Mouse (Mus musculus) spleen, adult 18-20 months (tissue): ENCODE results near the gene Mapk11.

Experiments used
- DNase-seq, 2 experiments: peaks; one replicate each; pipeline ENCODE4 v3.0.0; 2022; ENCODE audit warnings: mixed read lengths in 2 of 2

Gene Mapk11

GRCm38 (mm10) chr15:89140659-89141252 lies 8.7 kb downstream of the Mapk11 start, which contains the start of gene Mapk12:
Gene Mapk12, minus strand, starts transcription at chr15:89140703.
- DNase-seq: peak in 1 of 2 experiments; percentile 45

- DNase-seq: peak in 1 of 2 experiments; percentile 49
Observed at GRCm38 (mm10) chr15:89140048-89140658, 9.3 kb downstream of the Mapk11 start.

GRCm38 (mm10) chr15:89138531-89138930 lies 10.9 kb downstream of the Mapk11 start:
- DNase-seq: no peak

GRCm38 (mm10) chr15:89138046-89138405 lies 11.4 kb downstream of the Mapk11 start:
- DNase-seq: no peak

GRCm38 (mm10) chr15:89137378-89138045 lies 11.9 kb downstream of the Mapk11 start:
- no peak for DNase-seq

- DNase-seq: no peak
Observed at GRCm38 (mm10) chr15:89136461-89137155, 12.8 kb downstream of the Mapk11 start.

GRCm38 (mm10) chr15:89131316-89131715 lies 18.1 kb downstream of the Mapk11 start:
- peak; percentile 59 to 69 for DNase-seq

GRCm38 (mm10) chr15:89130245-89130644 lies 19.2 kb downstream of the Mapk11 start:
- no peak for DNase-seq

- DNase-seq: peak; percentile 83 to 86
Observed at GRCm38 (mm10) chr15:89128382-89129350, 20.8 kb downstream of the Mapk11 start, which contains the start of gene Hdac10. Gene Hdac10, minus strand, starts transcription at chr15:89128700.

- no peak for DNase-seq
Observed at GRCm38 (mm10) chr15:89127364-89127940, 22.0 kb downstream of the Mapk11 start.

GRCm38 (mm10) chr15:89126622-89127021 lies 22.8 kb downstream of the Mapk11 start:
- no peak for DNase-seq

GRCm38 (mm10) chr15:89125351-89125750 lies 24.1 kb downstream of the Mapk11 start:
- no peak for DNase-seq

GRCm38 (mm10) chr15:89124312-89124711 lies 25.1 kb downstream of the Mapk11 start:
- no peak for DNase-seq

- DNase-seq: no peak
Observed at GRCm38 (mm10) chr15:89123595-89123994, 25.8 kb downstream of the Mapk11 start.

GRCm38 (mm10) chr15:89122649-89123366 lies 26.6 kb downstream of the Mapk11 start, which contains the start of gene Tubgcp6:
Gene Tubgcp6, minus strand, starts transcription at chr15:89123112.
- DNase-seq: peak; percentile 85 to 94

- peak in 1 of 2 experiments; percentile 40 for DNase-seq
Observed at GRCm38 (mm10) chr15:89118007-89118406, 31.4 kb downstream of the Mapk11 start.

GRCm38 (mm10) chr15:89110147-89110546 lies 39.3 kb downstream of the Mapk11 start:
- DNase-seq: no peak

GRCm38 (mm10) chr15:89106976-89107375 lies 42.5 kb downstream of the Mapk11 start:
- no peak for DNase-seq

- DNase-seq: no peak
Observed at GRCm38 (mm10) chr15:89106073-89106472, 43.4 kb downstream of the Mapk11 start.

GRCm38 (mm10) chr15:89104425-89104824 lies 45.0 kb downstream of the Mapk11 start:
- no peak for DNase-seq

GRCm38 (mm10) chr15:89103921-89104320 lies 45.5 kb downstream of the Mapk11 start:
- no peak for DNase-seq
